Mouse (Mus musculus) forebrain, embryonic 10.5 days (tissue): ENCODE measurements at regions not wholly inside any gene's neighbourhood (a gene's known extent, or its start where the extent isn't known, plus 50 kb on each side); places are given as distances from the start of the nearest gene placed in this dataset.

Experiments used
- DNase-seq: peaks from one replicate; pipeline ENCODE4 v3.0.0-alpha.2; 2017; ENCODE audit warnings: low spot score; ENCODE audit errors: extremely low spot score
- H3K27ac ChIP-seq: fragments of 300-500 bp; sonication (generic); 2 replicates; pipeline ENCODE4 v1.5.1; 2016; ENCODE audit warnings: mild to moderate bottlenecking
- H3K27me3 ChIP-seq: fragments of 300-500 bp; sonication (generic); 2 replicates; pipeline ENCODE4 v1.6.1; 2016; ENCODE audit warnings: mild to moderate bottlenecking; ENCODE audit not compliant: poor library complexity, severe bottlenecking
- H3K36me3 ChIP-seq: fragments of 300-500 bp; sonication (generic); replicated peaks from 2 replicates; pipeline ENCODE4 v1.6.1; 2016; ENCODE audit warnings: mild to moderate bottlenecking, moderate library complexity
- H3K4me1 ChIP-seq: fragments of 300-500 bp; sonication (generic); 2 replicates; pipeline ENCODE4 v1.6.1; 2016
- H3K4me3 ChIP-seq: fragments of 300-500 bp; sonication (generic); 2 replicates; pipeline ENCODE4 v1.5.1; 2016; ENCODE audit warnings: mild to moderate bottlenecking, moderate library complexity
- H3K9me3 ChIP-seq: fragments of 300-500 bp; sonication (generic); 2 replicates; pipeline ENCODE4 v1.6.1; 2016; ENCODE audit warnings: mild to moderate bottlenecking, moderate library complexity
- WGBS: fragments of 180-500 bp; shearing (Covaris S2); methylation state at CpG from one replicate; pipeline ENCODE4 v1.1.7; 2016; 5-methylcytosine and 5-hydroxymethylcytosine counted together

- no peaks in the 10 kb centered on the region for H3K36me3 ChIP-seq
These were observed 117.3 kb upstream of the Slc30a5 start for GRCm38 (mm10) chr13:100950348-100951184.

DNA sequence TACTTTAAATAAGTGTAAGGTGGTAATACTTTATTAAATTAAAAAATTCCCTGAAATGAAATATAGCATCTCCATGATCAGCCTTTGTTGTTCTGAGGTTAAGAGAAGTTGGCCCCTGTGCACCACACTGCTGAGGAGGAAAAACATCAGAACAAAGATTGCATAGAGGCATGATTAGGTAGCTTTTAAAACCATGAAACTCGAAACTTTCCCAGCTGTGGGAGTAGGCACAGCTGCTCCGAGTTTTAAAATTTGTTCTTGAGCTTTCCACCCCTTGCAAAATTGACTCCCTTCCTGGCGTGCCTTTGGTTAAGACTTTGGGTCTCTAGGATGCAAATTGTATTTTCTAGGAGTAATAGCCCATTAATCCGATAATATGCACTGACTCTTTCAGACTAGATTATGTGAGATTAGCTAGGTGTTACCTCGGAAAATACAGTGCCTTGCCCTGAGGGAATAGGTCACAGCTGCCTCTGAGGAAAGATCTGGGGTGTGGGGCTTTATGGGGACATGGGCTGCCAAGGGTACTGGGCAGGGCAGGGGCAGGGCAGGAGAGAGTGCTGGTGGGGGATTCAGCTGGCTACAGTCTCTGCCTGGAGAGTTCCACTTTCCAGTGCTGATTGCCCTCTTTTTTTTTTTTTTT lies 110.1 kb upstream of the Slc30a5 start:
- Histone ChIP-seq H3K4me3 (no peak overlapping the region), H3K4me1 (peaks cover 5% of the 10 kb centered on the region), H3K36me3 (no peaks in the 10 kb centered on the region), H3K27ac (no peak overlapping the region), H3K9me3 (no peaks in the 10 kb centered on the region), H3K27me3 (no peaks in the 10 kb centered on the region)
- DNase-seq, result no peak
- WGBS, result 41% methylated on average over 5 of the region's 5 CpGs

More at GRCm38 (mm10) chr13:100950348-100951184, 117.3 kb upstream of the Slc30a5 start:
- Histone ChIP-seq H3K4me1 (peaks cover 9% of the 10 kb centered on the region; the same call in 1 of the 2 replicates), H3K27ac (no peak overlapping the region), H3K4me3 (no peak overlapping the region), H3K9me3 (no peaks in the 10 kb centered on the region), H3K27me3 (no peaks in the 10 kb centered on the region)
- no peak for DNase-seq
- 41% methylated on average over 7 of the region's 7 CpGs for WGBS

DNA sequence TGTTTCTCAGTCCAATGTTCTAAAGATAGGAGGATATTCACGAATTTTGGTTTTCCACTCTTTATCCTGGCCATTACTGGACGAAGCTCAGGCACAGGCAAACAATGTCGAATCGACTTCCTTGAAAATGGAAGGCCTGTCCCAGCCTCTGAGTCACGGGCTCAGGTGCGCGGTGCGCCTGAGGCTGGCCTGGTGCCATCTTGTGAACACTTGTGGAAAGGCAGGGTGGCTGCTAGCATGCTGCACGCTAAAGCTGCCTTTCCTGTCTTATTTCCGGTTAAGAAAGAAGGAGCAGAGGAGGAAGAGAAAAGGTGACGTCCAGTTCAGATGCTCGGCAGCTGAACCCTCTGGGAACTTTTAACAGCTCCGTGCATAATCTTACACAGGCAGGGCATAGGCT lies 107.6 kb upstream of the Slc30a5 start:
- 82% methylated on average over 13 of the region's 13 CpGs for WGBS
- Histone ChIP-seq H3K9me3 (no peaks in the 10 kb centered on the region), H3K27ac (no peak overlapping the region), H3K27me3 (no peaks in the 10 kb centered on the region), H3K4me1 (peaks cover 5% of the 10 kb centered on the region), H3K4me3 (no peak overlapping the region), H3K36me3 (no peaks in the 10 kb centered on the region)
- no peak for DNase-seq

DNA sequence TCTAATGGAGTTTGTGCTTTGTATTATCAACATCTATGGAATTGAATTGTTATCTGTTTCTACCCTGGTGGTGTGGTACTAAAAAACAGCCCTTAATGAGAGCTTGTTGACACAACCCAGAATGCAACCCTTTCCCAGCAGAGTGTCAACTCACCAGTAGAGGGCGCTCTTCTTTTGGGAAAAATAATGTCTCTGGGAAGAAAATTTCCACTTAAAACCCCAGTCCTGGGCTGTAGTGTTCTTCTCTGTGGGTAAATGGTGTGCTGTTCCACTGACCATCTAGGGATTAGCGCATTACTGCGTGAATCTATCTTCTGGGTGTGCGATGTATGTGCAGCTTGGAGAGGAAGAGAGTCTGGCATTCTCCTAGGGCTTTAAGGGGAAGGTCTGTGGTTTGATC lies 106.5 kb upstream of the Slc30a5 start:
- no peak overlapping the region for H3K27ac ChIP-seq
- peaks cover 5% of the 10 kb centered on the region for H3K4me1 ChIP-seq
- no peak overlapping the region for H3K4me3 ChIP-seq
- 40% methylated on average over 4 of the region's 4 CpGs for whole genome bisulfite sequencing
- peak; percentile 31 for DNase-seq
- no peaks in the 10 kb centered on the region for H3K9me3 ChIP-seq
- H3K36me3 ChIP-seq, result no peaks in the 10 kb centered on the region
- no peaks in the 10 kb centered on the region for H3K27me3 ChIP-seq

DNA sequence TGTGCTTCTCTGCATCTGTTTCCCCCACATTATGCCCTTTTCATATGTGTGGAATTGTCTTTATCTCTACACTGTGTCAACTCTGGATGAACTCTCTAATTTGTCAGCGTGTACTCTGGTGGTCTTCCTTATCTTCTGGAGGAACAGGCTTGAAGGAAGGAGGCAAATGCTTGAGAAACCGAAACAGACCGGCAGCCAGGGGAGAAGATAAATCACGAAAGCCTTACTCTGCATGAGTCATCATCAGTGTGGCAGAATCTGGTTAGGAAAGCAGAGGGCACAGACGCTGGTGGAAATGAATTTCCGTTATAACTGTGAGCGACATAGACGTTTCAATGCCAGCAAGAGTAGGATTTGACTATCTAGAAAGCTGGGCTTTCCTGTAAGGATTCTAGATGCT lies 100.0 kb upstream of the Slc30a5 start:
- no peak overlapping the region for H3K27ac ChIP-seq
- WGBS, result 92% methylated on average over 8 of the region's 8 CpGs
- H3K9me3 ChIP-seq, result no peaks in the 10 kb centered on the region
- no peak for DNase-seq
- H3K4me1 ChIP-seq, result no peaks in the 10 kb centered on the region
- no peak overlapping the region for H3K4me3 ChIP-seq
- H3K36me3 ChIP-seq, result no peaks in the 10 kb centered on the region
- H3K27me3 ChIP-seq, result no peaks in the 10 kb centered on the region

DNA sequence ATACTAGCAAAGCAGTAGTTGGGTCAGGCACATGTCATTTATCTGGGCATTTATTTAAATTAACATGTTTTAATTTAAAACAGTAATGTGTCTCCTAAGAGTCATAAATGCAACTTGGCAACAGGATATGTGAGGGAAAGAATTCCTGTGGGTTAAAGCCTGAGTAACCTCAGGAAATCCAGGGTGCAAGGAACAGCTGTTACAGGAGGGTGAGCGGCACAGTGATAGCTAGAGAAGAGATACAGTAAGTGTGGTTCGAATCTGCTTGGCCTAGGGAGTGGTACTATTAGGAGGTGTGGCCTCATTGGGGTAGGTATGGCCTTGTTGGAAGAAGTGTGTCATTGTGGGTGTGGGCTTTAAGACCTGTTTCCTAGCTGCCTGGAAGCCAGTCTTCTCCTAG lies 66.3 kb upstream of the Slc30a5 start:
- no peak overlapping the region for H3K4me3 ChIP-seq
- H3K36me3 ChIP-seq, result no peaks in the 10 kb centered on the region
- H3K4me1 ChIP-seq, result no peaks in the 10 kb centered on the region
- no peak overlapping the region for H3K27ac ChIP-seq
- no peaks in the 10 kb centered on the region for H3K9me3 ChIP-seq
- H3K27me3 ChIP-seq, result no peaks in the 10 kb centered on the region
- WGBS, result 91% methylated on average over 2 of the region's 2 CpGs
- no peak for DNase-seq

- Histone ChIP-seq H3K36me3 (no peaks in the 10 kb centered on the region), H3K27ac (no peak overlapping the region), H3K27me3 (peaks cover 5% of the 10 kb centered on the region; the same call in 1 of the 2 replicates), H3K9me3 (no peaks in the 10 kb centered on the region), H3K4me3 (no peak overlapping the region), H3K4me1 (peaks cover 13% of the 10 kb centered on the region)
- no peak for DNase-seq
- WGBS, result 94% methylated on average over 9 of the region's 9 CpGs
These were observed 60.6 kb upstream of the Slc30a5 start for GRCm38 (mm10) chr13:100893871-100894270.

GRCm38 (mm10) chr13:100893096-100893495 lies 59.9 kb upstream of the Slc30a5 start:
- Histone ChIP-seq H3K36me3 (no peaks in the 10 kb centered on the region), H3K27me3 (peaks cover 5% of the 10 kb centered on the region; the same call in 1 of the 2 replicates), H3K4me1 (peaks cover 13% of the 10 kb centered on the region), H3K9me3 (no peaks in the 10 kb centered on the region), H3K4me3 (no peak overlapping the region), H3K27ac (no peak overlapping the region)
- 75% methylated on average over 1 of the region's 1 CpGs for WGBS
- DNase-seq, result no peak

- H3K9me3 ChIP-seq, result no peaks in the 10 kb centered on the region
- H3K27ac ChIP-seq, result no peak overlapping the region
- 58% methylated on average over 13 of the region's 13 CpGs for WGBS
- H3K4me1 ChIP-seq, result peaks cover 13% of the 10 kb centered on the region
- no peaks in the 10 kb centered on the region for H3K36me3 ChIP-seq
- H3K4me3 ChIP-seq, result peak overlapping the region; percentile 23; the same call in 1 of the 2 replicates
- DNase-seq, result no peak
- H3K27me3 ChIP-seq, result peaks cover 5% of the 10 kb centered on the region; the same call in 1 of the 2 replicates
These were observed 59.4 kb upstream of the Slc30a5 start for GRCm38 (mm10) chr13:100892647-100893071.

DNA sequence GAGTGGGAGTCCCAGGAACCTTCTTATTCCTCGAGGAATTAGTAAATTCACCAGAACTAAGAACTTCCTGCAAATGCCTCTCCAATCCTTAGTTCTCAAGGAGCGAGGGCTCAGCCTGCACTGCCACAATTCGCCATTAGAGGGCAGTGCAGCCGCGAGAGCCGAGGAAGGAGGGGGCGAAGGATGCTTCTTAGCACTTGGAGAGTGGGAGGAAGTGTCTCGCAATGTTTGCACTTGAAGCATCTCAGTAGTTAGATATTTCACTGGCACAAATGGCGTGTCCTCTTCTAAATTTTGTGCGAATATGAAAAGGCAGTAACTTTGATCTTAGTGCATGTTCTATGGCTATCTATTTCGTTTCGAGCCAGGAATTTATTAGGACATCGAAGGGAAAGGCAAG lies 59.0 kb upstream of the Slc30a5 start:
- Histone ChIP-seq H3K36me3 (no peaks in the 10 kb centered on the region), H3K4me1 (peaks cover 13% of the 10 kb centered on the region), H3K27ac (no peak overlapping the region), H3K27me3 (peaks cover 5% of the 10 kb centered on the region; the same call in 1 of the 2 replicates), H3K4me3 (peak overlapping the region; percentile 23; the same call in 1 of the 2 replicates), H3K9me3 (no peaks in the 10 kb centered on the region)
- whole genome bisulfite sequencing, result 23% methylated on average over 13 of the region's 13 CpGs
- peak; percentile 72 for DNase-seq

DNA sequence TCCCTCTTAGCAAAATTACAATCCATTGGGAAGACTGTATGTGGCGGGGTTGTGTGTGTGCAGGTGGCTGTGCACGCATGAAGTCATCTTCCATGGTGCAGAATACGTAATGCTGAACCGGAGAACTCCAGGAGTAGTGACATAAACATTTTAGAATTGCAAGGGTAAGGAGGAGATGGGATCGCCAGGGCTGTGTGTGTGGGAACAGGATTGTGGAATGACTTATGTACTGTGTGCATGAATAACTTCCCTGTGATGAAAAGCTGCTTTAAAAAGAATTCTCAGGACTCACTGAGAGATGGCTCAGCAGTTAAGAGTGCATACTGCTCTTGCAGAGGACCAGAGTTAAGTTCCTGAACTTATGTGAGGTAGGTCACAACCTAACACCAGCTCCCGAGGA lies 57.2 kb upstream of the Slc30a5 start:
- Histone ChIP-seq H3K4me3 (no peak overlapping the region), H3K9me3 (no peaks in the 10 kb centered on the region), H3K27ac (no peak overlapping the region), H3K4me1 (peaks cover 13% of the 10 kb centered on the region), H3K27me3 (peaks cover 5% of the 10 kb centered on the region; the same call in 1 of the 2 replicates), H3K36me3 (no peaks in the 10 kb centered on the region)
- 85% methylated on average over 6 of the region's 6 CpGs for WGBS
- no peak for DNase-seq

DNA sequence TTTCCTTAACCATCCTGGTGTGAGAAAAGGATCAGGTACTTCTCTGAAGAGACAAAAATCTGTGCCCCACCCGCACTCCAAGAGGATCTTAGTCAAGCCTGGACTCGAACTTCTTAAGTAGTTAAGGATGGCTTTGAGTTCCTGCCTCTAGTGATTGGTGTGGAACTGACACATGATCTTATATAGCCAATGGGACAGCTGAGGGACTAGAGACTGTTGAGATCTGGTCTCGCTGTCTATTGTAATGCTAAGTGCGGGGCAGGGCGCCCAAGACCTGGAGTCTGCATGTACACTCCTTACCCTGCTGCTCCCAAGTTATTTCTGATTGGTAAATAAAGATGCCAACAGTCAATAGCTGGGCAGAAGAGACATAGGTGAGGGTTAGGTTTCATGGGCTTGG lies 55.3 kb upstream of the Slc30a5 start:
- Histone ChIP-seq H3K27me3 (peaks cover 5% of the 10 kb centered on the region; the same call in 1 of the 2 replicates), H3K4me3 (no peak overlapping the region), H3K9me3 (no peaks in the 10 kb centered on the region), H3K4me1 (peaks cover 13% of the 10 kb centered on the region), H3K36me3 (no peaks in the 10 kb centered on the region), H3K27ac (no peak overlapping the region)
- WGBS, result 89% methylated on average over 5 of the region's 5 CpGs
- DNase-seq, result no peak

DNA sequence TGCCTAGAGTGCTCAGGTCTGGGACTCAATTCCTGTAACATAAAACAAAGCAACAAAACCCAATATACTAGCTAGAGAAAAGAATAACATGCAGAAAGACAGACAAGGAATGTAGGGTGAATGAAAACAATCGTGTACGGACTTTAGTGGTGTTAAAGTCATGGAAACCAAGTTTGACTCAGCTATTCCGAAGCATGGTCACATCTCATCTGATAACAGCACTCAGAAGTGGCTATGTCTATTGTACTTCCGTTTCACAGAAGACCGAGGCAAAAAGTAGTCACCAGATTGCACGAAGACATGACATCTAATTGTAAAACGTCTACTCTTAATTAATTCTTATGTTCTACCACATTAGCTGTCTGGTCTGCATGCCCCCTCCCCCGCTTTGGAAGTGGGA lies 50.5 kb upstream of the Slc30a5 start:
- Histone ChIP-seq H3K4me1 (no peaks in the 10 kb centered on the region), H3K4me3 (no peak overlapping the region), H3K27me3 (no peaks in the 10 kb centered on the region), H3K36me3 (no peaks in the 10 kb centered on the region), H3K27ac (no peak overlapping the region), H3K9me3 (no peaks in the 10 kb centered on the region)
- no peak for DNase-seq
- 86% methylated on average over 8 of the region's 8 CpGs for WGBS
